17 mouse cellular contexts compared by ENCODE assay signal in the genomic region with DNA sequence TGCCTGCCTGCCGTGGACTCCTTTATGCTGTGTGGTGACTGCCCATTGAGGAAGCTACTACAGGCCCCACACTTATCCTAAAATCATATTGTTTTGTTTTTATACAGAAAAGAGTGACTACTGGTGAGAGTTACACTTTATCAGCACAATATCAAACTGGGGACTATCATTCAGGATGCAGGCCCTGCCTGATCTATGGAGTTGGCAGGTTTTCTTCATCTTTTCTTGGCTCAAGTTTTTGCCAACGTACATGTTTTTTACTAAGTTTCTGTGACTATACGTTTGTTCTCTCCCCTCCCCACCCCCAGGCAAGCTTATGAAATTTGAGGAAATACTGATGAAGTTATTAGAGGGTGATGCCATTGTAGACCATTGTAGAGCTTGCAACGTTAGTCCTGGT. TPM values are rescaled to one million over a fixed set of nuclear protein-coding genes. Genes with fewer than 3 reads are reported as not detected.
DNase-seq lines count a peak whose midpoint lies in the region; ATAC-seq lines count a peak whose summit lies in the region.
"Had no signal": no experiment of that assay in that cellular context is flagged by ENCODE, and none has a peak within 500 bp of the region (broad histone marks: within the 10 kb centered on the region; RNA-seq: fewer than 3 reads in every experiment).

No protein-coding gene starts in this region.

- peak; percentile 81 for ATAC-seq in megakaryocyte progenitor cell, adult 5-6 weeks (replicated peaks; ENCODE audit: poor library complexity)
- ATAC-seq: forebrain, embryonic 13.5 days; forebrain, embryonic 15.5 days; forebrain, postnatal 0 days had no signal

- intact Hi-C loops in left cerebral cortex, postnatal 36 days (cut with DNase I) = no loop called here

- DNase-seq in 416B (ENCODE audit: low read depth) = peak; percentile 27
- peak; percentile 61 for DNase-seq in MEL-GATA-1-ER (ENCODE audit: extremely low read depth, low read depth)
- DNase-seq in left cerebral cortex, adult 18-20 months (ENCODE audit: low spot score in 2 of 2) = no peak
- no peak for DNase-seq in thymus, postnatal 36 days
- no peak for DNase-seq in left cerebral cortex, postnatal 36 days (ENCODE audit: low spot score in 2 of 2)
- DNase-seq: adrenal gland, adult 2 months; adrenal gland, postnatal 10 days; adrenal gland, postnatal 25 days; cerebellum, adult 11-12 months; cerebellum, adult 2 months; cerebellum, adult 9-10 months; cerebellum, postnatal 10 days; cerebellum, postnatal 25 days; forebrain, postnatal 0 days had no signal

RNA-seq across cellular contexts. Expression of a gene that starts 27.5 kb away (rescaled TPM):
- 13.2 and 15.5 TPM in 2 replicates for total RNA-seq in megakaryocyte progenitor cell, adult 5-6 weeks (2015)
- 29.8 and 36.5 TPM in 2 replicates for total RNA-seq in megakaryocyte progenitor cell, adult 5-6 weeks (2017)
- total RNA-seq in left cerebral cortex, adult 18-20 months (2021) = 1 to 10 TPM; 9.8 to 10.0 TPM
- total RNA-seq in left cerebral cortex, postnatal 36 days (2021) = 1 to 10 TPM; 7.4 to 8.5 TPM

Comparison
In these comparisons a context has a peak if more than half of its experiments do, and no peak if none do; other contexts are left out.
1. DNase-seq: peak in 416B (single experiment) and MEL-GATA-1-ER (single experiment); none in left cerebral cortex, adult 18-20 months (0 of 2), thymus, postnatal 36 days (0 of 2) and left cerebral cortex, postnatal 36 days (0 of 2).